Mouse (Mus musculus) effector memory CD4-positive, alpha-beta T cell, adult 7 months (primary cell): Measurements from ENCODE around the gene Lrit3. TPM values are rescaled to one million over a fixed set of nuclear protein-coding genes. Genes with fewer than 3 reads are reported as not detected.

Source experiments
- polyA plus RNA-seq: library from polyadenylated mRNA; unstranded; fragments of 100-300 nt; shearing (Covaris generic); gene quantifications from one replicate; pipeline ENCODE4 v1.2.1, GENCODE M21; 2017

Gene Lrit3
- not detected for polyA plus RNA-seq

GRCm38 (mm10) chr3:129803765-129804164 is at the start of gene Lrit3:
Gene Lrit3 (minus strand): TSS chr3:129804030.

GRCm38 (mm10) chr3:129835388-129835934 is 31.6 kb upstream of the Lrit3 start, which contains the start of gene Cfi:
Gene Cfi (plus strand): TSS chr3:129835884.

DNA sequence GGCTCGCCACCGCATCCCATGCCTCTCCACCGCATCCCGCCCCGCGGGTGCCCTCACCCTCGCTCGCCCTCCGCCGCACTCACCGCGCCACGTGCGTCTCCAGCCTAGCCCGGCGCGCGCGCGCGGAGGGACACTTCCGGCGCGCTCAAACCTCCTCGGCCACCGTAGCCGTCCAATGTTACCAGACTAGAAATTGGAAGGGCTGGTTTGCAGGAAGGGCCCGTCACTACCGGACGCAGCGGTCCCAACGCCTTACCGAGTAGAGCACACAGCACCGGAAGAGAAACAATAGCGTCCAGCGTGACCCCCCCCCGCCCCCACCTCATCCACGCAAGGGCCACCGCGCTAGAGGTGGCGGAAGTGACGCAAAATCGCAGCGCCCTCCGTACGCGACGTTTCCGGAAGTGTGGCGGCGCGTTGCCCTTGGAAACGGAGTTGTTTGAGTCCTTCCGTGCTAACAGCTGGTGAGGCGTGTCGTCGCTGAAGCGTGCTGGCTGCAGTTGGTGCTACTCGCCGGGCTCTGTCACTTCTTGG is 27.3 kb upstream of the Lrit3 start, which contains the start of gene Gar1:
Gar1 (minus strand) TSS at position 362 of the 534 bp plus-strand sequence.

DNA sequence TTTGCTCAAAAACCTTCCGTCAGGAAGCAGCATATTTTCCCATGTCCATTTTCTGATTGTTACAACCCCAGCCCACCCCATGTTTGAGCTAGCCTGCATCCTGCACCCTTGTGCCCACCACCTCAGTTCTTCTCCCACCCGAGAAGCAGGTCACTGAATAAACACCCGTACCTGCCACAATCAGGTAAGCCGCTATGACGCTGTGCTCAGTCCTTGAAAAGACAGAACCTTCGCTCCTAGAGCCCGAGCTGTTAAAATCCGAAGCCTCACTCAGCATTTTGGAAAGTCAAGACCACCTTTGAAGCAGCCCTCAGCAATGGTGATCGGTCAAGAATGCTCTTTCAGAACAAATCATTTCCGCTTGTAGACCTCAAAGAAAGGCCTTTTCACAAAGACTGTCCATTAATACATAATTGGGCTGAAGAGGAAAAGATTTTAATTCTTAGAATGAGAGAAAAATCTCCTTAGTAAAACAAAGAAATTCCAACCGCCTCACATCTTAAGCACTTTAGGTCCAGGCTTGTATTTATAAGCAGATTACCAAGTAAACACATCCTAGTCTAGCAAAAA is 18.5 kb upstream of the Lrit3 start, which contains the start of gene Rrh:
Rrh (minus strand) TSS at position 382 of the 570 bp plus-strand sequence.

DNA sequence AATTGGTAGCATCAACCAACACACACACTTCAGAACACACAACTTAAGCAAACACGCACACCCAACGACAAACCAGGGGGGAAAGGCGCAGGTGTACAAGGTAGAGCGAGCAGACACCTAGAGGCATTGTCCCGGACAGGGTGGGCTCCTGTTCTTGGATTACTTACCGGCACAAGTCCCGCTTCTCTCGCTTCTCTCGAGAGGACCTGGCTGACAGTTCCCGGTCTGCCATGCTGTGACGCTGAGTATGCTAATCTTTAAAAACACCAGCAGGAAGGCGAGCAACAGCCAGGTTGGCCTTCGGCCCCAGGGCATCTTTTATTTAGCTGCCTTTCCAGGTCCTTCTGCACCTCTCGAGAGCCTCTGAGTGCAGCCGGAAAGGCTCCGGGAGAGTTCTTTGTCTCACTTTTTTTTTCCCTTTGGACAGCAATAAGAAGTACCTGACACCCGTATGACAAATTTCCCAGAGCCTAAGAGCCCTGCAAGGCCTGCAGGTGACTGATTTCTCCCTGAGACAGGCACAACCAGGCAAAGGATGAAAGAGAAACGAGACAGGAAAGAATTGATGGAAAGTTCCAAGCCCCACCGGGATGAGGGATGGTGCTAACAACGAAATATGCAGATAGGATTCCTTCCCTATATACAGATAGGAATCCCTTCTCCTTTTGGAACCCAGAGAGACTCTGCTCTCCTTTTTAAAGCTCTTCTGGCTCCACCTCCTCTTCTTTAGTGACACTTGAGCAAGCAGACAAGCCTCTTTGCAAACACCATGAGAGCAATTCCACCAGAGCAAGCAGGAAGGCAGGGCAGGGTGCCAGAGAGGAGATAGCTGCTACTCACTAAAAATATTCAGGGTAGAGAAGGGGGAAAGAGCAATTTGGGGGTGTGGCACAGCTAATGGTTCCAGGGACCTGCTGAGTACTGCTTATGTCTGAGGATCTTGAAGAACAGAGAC is 48.9 kb downstream of the Lrit3 start, which contains the start of gene Egf:
Egf (minus strand) TSS at position 667 of the 955 bp plus-strand sequence.

Other genes with a start within 250 kb of the Lrit3 start
- gene Egf, start 48.7 kb downstream of the Lrit3 start, polyA plus RNA-seq, result 4.4 TPM
- gene Rrh, start 18.6 kb upstream of the Lrit3 start, polyA plus RNA-seq, result 0.35 TPM
- gene Gar1, start 27.4 kb upstream of the Lrit3 start, polyA plus RNA-seq, result 86.5 TPM
- not detected for gene Cfi, start 31.9 kb upstream of the Lrit3 start, polyA plus RNA-seq
- 9.9 TPM for gene Pla2g12a, start 74.6 kb upstream of the Lrit3 start, polyA plus RNA-seq
- 25.0 TPM for gene Casp6, start 97.4 kb upstream of the Lrit3 start, polyA plus RNA-seq
- gene Mcub, start 166.2 kb upstream of the Lrit3 start, polyA plus RNA-seq, result 16.6 TPM